Mouse (Mus musculus) brain, embryonic 14.5 days (tissue): Measurements from ENCODE around the gene Unc5b. TPM values are rescaled to one million over a fixed set of nuclear protein-coding genes. Genes with fewer than 3 reads are reported as not detected.

Experiments used
- DNase-seq: peaks from one replicate; pipeline ENCODE4 v3.0.0-alpha.2; 2011; ENCODE audit warnings: low read depth
- CTCF ChIP-seq: fragments of 200-500 bp; IDR thresholded peaks from 2 replicates; pipeline ENCODE4 v1.5.1; 2012; ENCODE audit warnings: inconsistent platforms, mild to moderate bottlenecking, moderate library complexity, borderline replicate concordance; ENCODE audit not compliant: insufficient read depth, insufficient read length; ENCODE audit errors: extremely low read depth
- POLR2A ChIP-seq: fragments of 200-500 bp; IDR thresholded peaks from 2 replicates; pipeline ENCODE4 v1.6.1; 2012; ENCODE audit warnings: mild to moderate bottlenecking, inconsistent platforms, borderline replicate concordance; ENCODE audit not compliant: poor library complexity, insufficient read depth, insufficient read length, severe bottlenecking; ENCODE audit errors: extremely low read depth
- polyA plus RNA-seq: library from polyadenylated mRNA; depleted of rRNA; stranded (reverse); fragments of >200 nt; gene quantifications from 2 replicates; pipeline ENCODE4 v1.2.3, GENCODE M21; 2012

Gene Unc5b
- polyA plus RNA-seq, 1 experiment: 12.7 TPM

DNA sequence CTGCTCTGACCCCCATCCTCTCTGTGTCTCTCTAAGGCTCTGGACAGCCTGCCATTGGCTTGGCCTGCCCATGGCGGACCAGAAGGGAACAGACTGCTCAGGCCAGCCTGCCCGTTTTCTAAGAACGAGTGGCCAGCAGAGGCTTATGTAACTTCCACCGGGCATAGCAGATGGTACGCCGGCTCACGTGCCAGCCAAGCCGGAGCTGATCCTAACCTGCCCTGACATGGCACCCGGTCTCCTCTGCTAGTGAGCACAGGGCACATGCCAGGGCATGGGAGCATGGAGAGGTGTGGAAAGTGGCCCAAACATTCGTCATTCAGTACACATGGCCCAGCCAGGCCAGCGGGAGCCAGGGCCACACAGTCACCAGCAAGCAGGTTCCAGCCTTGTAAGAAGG, 10.8 kb downstream of the Unc5b start:
- TF ChIP-seq POLR2A (no peak), CTCF (no peak)
- no peak for DNase-seq

DNA sequence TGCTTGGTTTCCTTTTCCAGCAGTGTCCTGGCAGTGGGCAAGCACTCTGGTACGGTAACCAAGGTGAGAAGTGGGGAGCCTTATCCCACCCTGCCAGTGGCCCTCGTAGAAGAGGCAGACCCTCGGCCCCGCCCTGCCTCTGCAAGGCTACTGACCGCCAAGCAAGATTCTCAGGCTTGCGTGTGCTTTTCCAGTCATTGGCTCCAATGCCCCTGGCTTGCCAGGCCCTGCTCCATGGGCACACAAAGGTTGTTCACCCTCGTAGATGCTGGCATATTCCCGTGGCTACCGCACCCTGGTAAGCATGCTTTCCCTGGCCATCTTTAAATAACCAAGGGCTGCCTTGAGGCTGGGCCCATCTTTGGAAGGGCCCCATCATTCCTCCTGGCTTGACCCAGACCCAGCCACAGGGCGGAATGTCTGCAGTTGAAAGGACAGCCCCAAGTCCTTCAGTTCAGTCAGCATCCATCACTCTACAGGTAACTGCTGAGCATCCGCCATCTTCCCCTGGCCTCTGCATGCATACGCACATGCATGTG, 11.7 kb downstream of the Unc5b start:
- no peak for DNase-seq
- TF ChIP-seq CTCF (no peak), POLR2A (no peak)

DNA sequence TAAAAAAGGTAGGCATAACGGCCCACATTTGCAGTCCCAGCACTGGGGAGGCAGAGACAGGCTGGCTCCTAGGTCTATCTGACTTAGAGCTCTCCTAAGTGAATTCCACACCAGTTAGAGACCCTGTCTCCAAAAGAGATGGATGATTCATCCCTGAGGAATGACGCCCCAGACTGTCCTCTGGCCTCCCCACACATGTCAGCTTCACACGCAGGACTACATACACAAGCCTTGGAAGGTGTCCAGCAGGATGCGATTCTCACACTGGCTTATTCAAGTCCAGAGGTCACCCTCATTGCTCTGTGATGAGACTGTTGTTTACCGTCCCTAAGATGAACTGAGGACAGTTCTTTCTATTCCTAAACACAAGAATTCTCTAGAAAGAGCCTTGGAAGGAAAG, 12.2 kb downstream of the Unc5b start:
- TF ChIP-seq CTCF (no peak), POLR2A (no peak)
- no peak for DNase-seq

DNA sequence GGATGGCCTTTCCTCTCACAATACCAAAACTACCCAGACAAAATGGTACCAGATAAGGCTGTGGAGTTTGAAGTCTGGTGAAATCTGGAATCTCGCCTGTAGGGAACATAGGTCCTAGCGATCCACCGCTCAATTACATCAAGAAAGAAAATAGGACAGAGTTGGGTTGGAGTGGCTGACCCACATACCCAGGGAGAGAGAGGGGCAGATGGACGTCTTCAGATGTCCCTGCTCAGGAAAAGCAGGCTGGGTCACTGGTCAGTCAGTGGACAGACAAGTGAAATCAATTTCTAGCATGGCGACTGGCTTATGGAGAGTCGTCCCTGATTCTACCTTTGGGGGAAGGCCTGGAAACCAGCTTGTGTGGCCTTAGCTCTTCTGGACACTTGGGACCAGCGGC, 12.7 kb downstream of the Unc5b start:
- no peak for DNase-seq
- TF ChIP-seq POLR2A (no peak), CTCF (no peak)

DNA sequence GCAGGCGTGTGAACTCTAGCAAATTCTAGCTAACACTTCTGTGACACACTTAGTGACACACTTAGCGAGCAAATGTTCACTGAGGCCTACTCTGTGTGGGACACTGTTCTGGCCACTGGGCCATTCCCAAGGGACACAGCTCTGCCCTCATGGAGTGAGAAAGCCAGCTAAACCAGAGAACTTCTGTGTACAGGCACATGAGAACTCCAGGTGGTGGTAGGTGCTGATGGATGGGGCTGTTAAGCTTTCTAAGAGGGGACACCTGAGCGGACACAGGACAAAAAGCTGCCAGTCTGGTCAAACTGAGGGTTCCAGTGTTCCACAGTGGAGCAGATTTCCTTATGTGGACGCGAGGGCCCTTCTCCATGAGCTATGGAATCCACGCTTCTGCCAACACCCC, 13.5 kb downstream of the Unc5b start:
- DNase-seq: no peak
- TF ChIP-seq CTCF (no peak), POLR2A (no peak)

DNA sequence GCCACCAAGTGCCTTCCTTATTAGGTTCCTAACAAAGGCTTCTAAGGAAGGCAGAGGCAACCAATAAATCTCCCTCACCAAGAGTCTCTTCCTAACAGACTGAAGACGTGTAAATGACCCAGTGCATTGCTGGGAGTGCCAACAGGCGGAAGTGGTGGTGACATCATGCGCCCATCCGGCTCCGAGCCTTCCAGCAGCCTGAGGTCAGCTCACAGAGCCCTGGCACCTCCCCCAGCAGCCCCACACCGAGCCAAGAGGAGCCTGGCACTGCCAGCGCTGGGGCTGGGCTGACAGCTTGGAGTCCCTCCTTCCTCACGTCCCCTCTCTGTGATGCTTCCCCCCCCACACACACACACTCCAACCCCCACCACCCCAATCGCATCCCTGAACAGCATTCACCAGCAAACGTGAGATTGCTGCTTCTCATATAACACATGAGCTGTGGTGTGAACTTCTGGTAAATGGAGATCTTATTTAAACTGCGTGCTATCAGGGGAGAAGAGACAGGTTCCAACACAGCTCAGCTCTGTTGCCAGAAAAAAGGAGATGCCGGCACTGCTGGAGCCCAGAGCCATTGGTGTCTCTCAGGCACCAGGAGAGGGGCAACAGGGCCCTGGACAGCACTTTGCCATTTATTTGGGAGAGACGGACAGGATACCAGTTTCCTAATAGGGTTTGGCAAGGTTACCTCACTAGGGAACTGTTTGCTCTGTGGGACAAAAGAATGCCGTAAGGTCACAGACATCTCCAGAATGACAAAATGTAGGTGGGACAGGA, 14.3 kb downstream of the Unc5b start:
- DNase-seq: peak; percentile 84
- no peak for TF ChIP-seq POLR2A

DNA sequence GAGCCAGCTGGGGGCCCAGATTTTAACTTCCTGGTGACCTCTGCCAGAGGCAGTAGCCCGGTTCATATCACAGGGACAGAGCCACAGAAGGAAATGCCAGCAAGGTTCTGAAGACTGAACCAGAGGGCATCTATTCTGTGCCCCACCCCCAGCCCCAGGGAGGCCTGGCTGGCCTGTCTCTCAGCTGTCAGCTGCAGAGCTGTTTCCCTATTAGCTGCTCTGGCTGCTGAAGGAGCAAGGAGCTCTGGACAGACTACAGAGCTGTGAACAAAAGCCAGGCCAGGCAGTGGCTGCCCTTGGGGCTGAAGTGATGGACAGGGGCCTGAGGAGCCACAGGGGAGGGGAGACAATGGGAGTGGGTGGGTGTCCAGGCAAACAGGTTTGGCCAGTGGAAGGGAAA, 15.5 kb downstream of the Unc5b start:
- TF ChIP-seq POLR2A (no peak), CTCF (no peak)
- peak; percentile 48 for DNase-seq

DNA sequence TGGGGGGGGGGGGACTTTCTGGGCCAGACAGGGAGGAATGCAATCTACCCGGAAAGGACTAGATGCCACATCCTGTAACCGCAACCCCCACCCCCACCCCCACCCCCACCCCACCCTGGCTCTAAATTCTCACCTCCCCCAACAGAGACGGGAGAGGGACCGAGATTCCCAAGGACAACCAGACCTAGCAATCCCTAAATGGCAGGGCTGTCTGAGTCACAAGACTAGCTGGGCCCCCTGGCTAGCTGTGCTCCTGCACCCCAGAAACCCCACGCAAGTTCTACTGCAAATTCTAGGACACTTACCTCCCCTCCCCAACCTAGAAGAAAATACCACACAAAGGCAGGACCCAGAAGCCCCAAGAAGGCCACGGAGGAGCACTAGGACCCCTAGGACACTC, 16.3 kb downstream of the Unc5b start:
- TF ChIP-seq CTCF (no peak), POLR2A (no peak)
- DNase-seq: no peak

DNA sequence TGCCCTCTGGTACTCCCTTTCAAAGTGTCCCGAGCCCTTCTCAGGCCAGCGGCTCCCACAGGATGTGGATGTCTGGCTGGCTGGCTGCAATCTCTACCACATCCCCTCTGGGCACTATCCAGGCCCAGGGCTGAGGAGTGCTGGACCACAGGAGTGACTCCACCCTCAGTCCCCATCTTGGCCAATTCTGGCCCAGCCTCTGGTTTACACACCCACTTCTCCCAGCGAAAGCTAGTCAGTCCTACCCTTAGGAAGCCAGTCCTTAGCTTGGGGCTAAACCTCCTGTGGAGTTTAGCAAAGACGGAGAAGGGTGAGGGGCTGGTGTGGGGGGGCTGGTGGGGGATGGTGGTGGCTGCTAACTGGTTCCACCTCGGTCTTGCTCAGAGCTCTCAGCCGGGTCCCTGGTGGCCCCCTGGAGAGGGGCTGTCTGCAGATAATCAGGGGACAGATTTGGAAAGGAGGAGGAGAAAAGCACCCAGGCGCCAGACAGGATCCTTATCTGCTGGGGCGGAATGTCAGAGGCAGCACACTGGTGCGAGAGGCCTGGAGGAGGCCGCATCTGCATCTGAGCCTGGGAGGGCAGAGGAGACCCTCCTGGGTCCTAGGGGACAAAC, 16.8 kb downstream of the Unc5b start:
- TF ChIP-seq CTCF: no peak
- no peak for TF ChIP-seq POLR2A
- no peak for DNase-seq

DNA sequence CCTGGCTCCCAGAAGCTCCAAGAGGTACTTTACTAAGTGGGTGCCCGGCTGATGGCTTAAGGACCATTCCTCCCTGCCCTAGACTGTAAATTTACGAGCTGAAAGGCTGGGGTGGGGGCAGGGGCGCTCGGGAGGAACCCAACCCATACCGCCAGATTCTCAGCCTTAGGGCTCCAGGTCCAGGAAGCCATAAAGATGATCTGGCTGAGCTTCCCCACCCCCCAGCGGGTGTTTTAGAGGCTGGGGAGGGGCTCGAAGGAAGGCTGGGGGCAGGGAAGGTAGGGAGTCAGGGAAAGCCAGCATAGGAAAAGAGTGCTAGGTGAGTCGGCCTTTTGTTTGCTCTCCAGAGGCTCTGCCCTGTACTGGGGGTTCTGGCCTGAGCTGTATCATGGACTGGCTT, 17.8 kb downstream of the Unc5b start:
- no peak for DNase-seq
- no peak for TF ChIP-seq CTCF
- TF ChIP-seq POLR2A: no peak

DNA sequence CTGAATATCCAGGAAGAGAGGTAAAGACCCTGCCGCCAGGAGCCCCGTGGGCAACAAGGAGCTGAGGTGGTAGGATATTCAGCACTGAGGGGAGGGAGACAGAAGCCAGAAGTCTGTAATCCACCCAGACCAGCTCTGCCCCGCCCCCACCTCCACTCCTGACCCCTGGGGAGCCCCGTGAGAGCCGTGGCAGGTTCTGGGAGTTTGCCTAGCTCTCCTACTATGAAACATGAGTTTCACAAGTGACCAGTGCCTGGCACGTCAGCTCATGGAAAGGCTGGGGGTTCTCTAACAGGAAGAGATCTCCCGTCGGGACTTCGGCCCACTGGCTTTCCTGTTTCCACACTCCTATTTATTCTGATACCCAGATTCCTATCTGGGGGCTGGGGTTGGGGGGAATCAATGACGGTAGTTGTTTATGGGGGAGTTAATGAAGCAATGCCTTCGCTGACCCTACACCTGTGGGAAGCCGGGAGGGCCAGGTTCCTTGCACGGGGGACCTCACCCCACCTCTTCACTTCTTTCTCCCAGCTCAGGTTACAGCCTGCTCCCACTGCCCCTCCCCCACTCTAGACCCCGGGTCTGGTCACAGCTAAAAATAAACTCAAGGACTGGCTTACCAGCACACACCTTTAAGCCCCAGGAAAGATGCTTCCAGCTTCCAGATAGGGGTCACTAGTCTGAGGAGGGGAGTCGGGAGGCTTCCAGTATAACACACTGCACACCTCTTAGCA, 19.4 kb downstream of the Unc5b start:
- DNase-seq: no peak
- TF ChIP-seq CTCF: no peak
- TF ChIP-seq POLR2A: no peak
